Mouse (Mus musculus) thymus, adult 2 months (tissue): ENCODE measurements around the gene Mgmt.

Experiments
- CTCF ChIP-seq: fragments of 200-500 bp; IDR thresholded peaks from 2 replicates; pipeline ENCODE4 v1.5.1; 2012; ENCODE audit warnings: mild to moderate bottlenecking, control low read depth, low read length, moderate library complexity, borderline replicate concordance; ENCODE audit not compliant: control insufficient read depth, poor library complexity, insufficient read depth; ENCODE audit errors: extremely low read depth
- POLR2A ChIP-seq: fragments of 200-500 bp; IDR thresholded peaks from 2 replicates; pipeline ENCODE4 v1.6.1; 2012; ENCODE audit warnings: mild to moderate bottlenecking, low read length, control low read depth, moderate library complexity; ENCODE audit not compliant: control insufficient read depth, poor library complexity, insufficient read depth; ENCODE audit errors: extremely low read depth

DNA sequence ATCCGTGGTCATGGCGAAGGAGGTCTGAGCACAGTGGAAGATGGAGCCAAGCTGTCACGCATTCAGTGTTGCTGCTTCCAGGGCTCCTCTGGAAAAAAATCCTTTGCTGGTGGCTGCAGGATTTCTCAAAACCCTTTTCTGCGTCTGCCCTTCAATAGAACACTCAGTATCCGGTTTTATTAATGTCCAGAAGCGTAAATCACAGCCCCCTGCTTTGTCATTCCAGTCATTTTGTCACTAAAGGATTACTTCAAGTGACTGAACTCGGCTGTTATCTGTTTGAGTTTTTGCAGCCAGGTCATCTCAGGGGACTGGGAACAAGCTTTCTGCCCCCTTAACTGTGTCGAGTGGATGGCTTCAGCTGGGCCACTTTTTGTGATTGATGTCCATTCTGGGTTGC is 146.2 kb downstream of the Mgmt start:
- TF ChIP-seq CTCF (no peak), POLR2A (no peak)
